Mouse (Mus musculus): ENCODE data around the gene Klrd1. TPM values are rescaled to one million over a fixed set of nuclear protein-coding genes. Genes with fewer than 3 reads are reported as not detected.

Klrd1 gene
- polyA plus RNA-seq (2017; shearing (Covaris generic)): 10 to 100 TPM in 1 of 2 experiments, under 1 TPM in 1; 0.29 to 23.8 TPM

GRCm38 (mm10) chr6:129591508-129591907, at the start of gene Klrd1:
Klrd1 (plus strand) TSS chr6:129591782.

GRCm38 (mm10) chr6:129577605-129578004, 14.0 kb upstream of the Klrd1 start, which contains the start of gene Klre1:
Klre1 (plus strand) TSS chr6:129577905.

GRCm38 (mm10) chr6:129623735-129624134, 32.2 kb downstream of the Klrd1 start, which contains the start of gene Klrk1:
Klrk1 (minus strand) TSS chr6:129623864.

GRCm38 (mm10) chr6:129643237-129643636, 51.7 kb downstream of the Klrd1 start, which contains the start of gene Klrc3:
Klrc3 (minus strand) TSS chr6:129643337.

Other genes starting within 250 kb of the Klrd1 start
- 1 to 10 TPM in 1 of 2 experiments, under 1 TPM in 1; 0.17 to 2.5 TPM for gene Clec12a, start 249.1 kb upstream of the Klrd1 start, polyA plus RNA-seq (2017; shearing (Covaris generic))
- not detected for gene Clec12b, start 205.9 kb upstream of the Klrd1 start, polyA plus RNA-seq (2017; shearing (Covaris generic))
- 1 to 10 TPM in 1 of 2 experiments, under 1 TPM in 1; 0.06 to 2.6 TPM for gene Clec1b, start 194.5 kb upstream of the Klrd1 start, polyA plus RNA-seq (2017; shearing (Covaris generic))
- not detected for gene Clec9a, start 182.9 kb upstream of the Klrd1 start, polyA plus RNA-seq (2017; shearing (Covaris generic))
- not detected for gene Clec1a, start 139.8 kb upstream of the Klrd1 start, polyA plus RNA-seq (2017; shearing (Covaris generic))
- under 1 TPM in 1 of 2 experiments, not detected in 1; 0.13 TPM for gene Olr1, start 84.6 kb upstream of the Klrd1 start, polyA plus RNA-seq (2017; shearing (Covaris generic))
- under 1 TPM in 1 of 2 experiments, not detected in 1; 0.11 TPM for gene Tmem52b, start 79.2 kb upstream of the Klrd1 start, polyA plus RNA-seq (2017; shearing (Covaris generic))
- 10 to 100 TPM in 1 of 2 experiments, 1 to 10 TPM in 1; 8.5 to 20.1 TPM for gene Gabarapl1, start 58.6 kb upstream of the Klrd1 start, polyA plus RNA-seq (2017; shearing (Covaris generic))
- gene Klre1, start 13.9 kb upstream of the Klrd1 start, polyA plus RNA-seq (2017; shearing (Covaris generic)): not detected
- gene Klrk1, start 32.1 kb downstream of the Klrd1 start, polyA plus RNA-seq (2017; shearing (Covaris generic)): 10 to 100 TPM in 1 of 2 experiments, under 1 TPM in 1; 0.28 to 88.4 TPM
- not detected for gene Klrc3, start 51.6 kb downstream of the Klrd1 start, polyA plus RNA-seq (2017; shearing (Covaris generic))
- gene Klrc2, start 68.9 kb downstream of the Klrd1 start, polyA plus RNA-seq (2017; shearing (Covaris generic)): not detected
- 1 to 10 TPM in 1 of 2 experiments, under 1 TPM in 1; 0.23 to 4.8 TPM for gene Klrc1, start 87.2 kb downstream of the Klrd1 start, polyA plus RNA-seq (2017; shearing (Covaris generic))
- gene Klri1, start 125.3 kb downstream of the Klrd1 start, polyA plus RNA-seq (2017; shearing (Covaris generic)): not detected
- not detected for gene Klri2, start 148.7 kb downstream of the Klrd1 start, polyA plus RNA-seq (2017; shearing (Covaris generic))
- under 1 TPM; 0.13 to 0.65 TPM for gene Gm156, start 192.5 kb downstream of the Klrd1 start, polyA plus RNA-seq (2017; shearing (Covaris generic))

Data from inflammation-experienced regulatory T-cells (primary cell).